Mouse (Mus musculus) liver, adult 2 months (tissue): ENCODE results near the gene Npdc1. TPM values are rescaled to one million over a fixed set of nuclear protein-coding genes. Genes with fewer than 3 reads are reported as not detected.

Experiments
- DNase-seq: peaks from one replicate; pipeline ENCODE4 v3.0.0-alpha.2; 2011; ENCODE audit warnings: low read depth, low spot score; ENCODE audit errors: extremely low read depth
- H3K27ac ChIP-seq: fragments of 200-500 bp; replicated peaks from 2 replicates; pipeline ENCODE4 v1.5.1; 2012; ENCODE audit warnings: low read depth, mild to moderate bottlenecking, control low read depth, inconsistent platforms, low read length; ENCODE audit not compliant: insufficient read depth
- H3K27me3 ChIP-seq: fragments of 200-500 bp; 2 replicates; pipeline ENCODE4 v1.6.1; 2012; ENCODE audit warnings: mild to moderate bottlenecking, moderate library complexity, low read length, inconsistent platforms; ENCODE audit not compliant: control insufficient read depth, insufficient read depth
- H3K36me3 ChIP-seq: fragments of 200-500 bp; 2 replicates; pipeline ENCODE4 v1.6.1; 2012; ENCODE audit warnings: low read length, inconsistent platforms; ENCODE audit not compliant: control insufficient read depth, insufficient read depth
- H3K4me1 ChIP-seq: fragments of 200-500 bp; 2 replicates; pipeline ENCODE4 v1.6.1; 2011; ENCODE audit warnings: low read length; ENCODE audit not compliant: control insufficient read depth, insufficient read depth
- H3K4me3 ChIP-seq: fragments of 200-500 bp; 2 replicates; pipeline ENCODE4 v1.5.1; 2011; ENCODE audit warnings: low read depth, mild to moderate bottlenecking, control low read depth, low read length, moderate library complexity; ENCODE audit not compliant: insufficient read depth
- H3K79me2 ChIP-seq: fragments of 200-500 bp; 2 replicates; pipeline ENCODE4 v1.6.1; 2012; ENCODE audit warnings: inconsistent platforms, mild to moderate bottlenecking, low read length, moderate library complexity; ENCODE audit not compliant: control insufficient read depth, insufficient read depth
- H3K9ac ChIP-seq: fragments of 200-500 bp; 2 replicates; pipeline ENCODE4 v1.6.1; 2012; ENCODE audit warnings: low read depth, mild to moderate bottlenecking, control low read depth, inconsistent platforms, low read length
- CTCF ChIP-seq: fragments of 200-500 bp; IDR thresholded peaks from 2 replicates; pipeline ENCODE4 v1.5.1; 2011; ENCODE audit warnings: low read depth, low read length, control low read depth
- POLR2A ChIP-seq: fragments of 200-500 bp; IDR thresholded peaks from 2 replicates; pipeline ENCODE4 v1.6.1; 2011; ENCODE audit warnings: low read length, control low read depth; ENCODE audit not compliant: insufficient read depth; ENCODE audit errors: extremely low read depth
- WGBS: fragments of 180-500 bp; shearing (Covaris S2); methylation state at CpG from one replicate; pipeline ENCODE4 v1.1.7; 2018; 5-methylcytosine and 5-hydroxymethylcytosine counted together
- polyA plus RNA-seq: library from polyadenylated mRNA; depleted of rRNA; stranded (reverse); fragments of >200 nt; gene quantifications from 2 replicates; pipeline ENCODE4 v1.2.3, GENCODE M21; 2012
- total RNA-seq: library from RNA; depleted of rRNA; stranded (reverse); fragments of >200 nt; gene quantifications from 2 replicates; pipeline ENCODE4 v1.2.3, GENCODE M21; 2014

Gene Npdc1
- total and polyA plus RNA-seq, 2 experiments: 1.7 to 8.9 TPM

- Histone ChIP-seq H3K36me3 (peaks cover 2% of the 10 kb centered on the region; the same call in 1 of the 2 replicates), H3K27me3 (no peaks in the 10 kb centered on the region), H3K9ac (peak within 1 kb of the TSS; percentile 47), H3K79me2 (no peaks in the 10 kb centered on the region), H3K4me3 (peak within 1 kb of the TSS; percentile 60), H3K27ac (peak within 1 kb of the TSS; percentile 37; the same call in 1 of the 2 replicates), H3K4me1 (peaks cover 13% of the 10 kb centered on the region)
- under 1% methylated on average over 13 of the region's 13 CpGs for WGBS
- no peak for TF ChIP-seq CTCF
- TF ChIP-seq POLR2A: 0 out of 2 replicates have a peak, but pooled peaks have one; percentile 30
- peak; percentile 71 for DNase-seq
These were observed 42.7 kb upstream of the Npdc1 start, which contains the start of gene Dpp7 for GRCm38 (mm10) chr2:25356208-25357079. TSS of gene Dpp7 (minus strand) at chr2:25356359.

GRCm38 (mm10) chr2:25359848-25360247 lies 39.3 kb upstream of the Npdc1 start:
- Histone ChIP-seq H3K27ac (peak overlapping the region; percentile 7; the same call in 1 of the 2 replicates), H3K4me3 (no peak overlapping the region), H3K9ac (no peak overlapping the region), H3K4me1 (peaks cover 13% of the 10 kb centered on the region), H3K36me3 (no peaks in the 10 kb centered on the region), H3K79me2 (no peaks in the 10 kb centered on the region), H3K27me3 (no peaks in the 10 kb centered on the region)
- peak; percentile 71 for DNase-seq
- WGBS: 19% methylated on average over 4 of the region's 4 CpGs
- no peak for TF ChIP-seq CTCF
- no peak for TF ChIP-seq POLR2A

GRCm38 (mm10) chr2:25363478-25364178 lies 35.5 kb upstream of the Npdc1 start:
- Histone ChIP-seq H3K9ac (no peak overlapping the region), H3K4me3 (no peak overlapping the region)

GRCm38 (mm10) chr2:25364313-25364712 lies 34.8 kb upstream of the Npdc1 start:
- TF ChIP-seq CTCF: no peak
- no peak for TF ChIP-seq POLR2A
- Histone ChIP-seq H3K79me2 (no peaks in the 10 kb centered on the region), H3K4me1 (peaks cover 2% of the 10 kb centered on the region; the same call in 1 of the 2 replicates), H3K27me3 (no peaks in the 10 kb centered on the region), H3K4me3 (0 out of 2 replicates have a peak overlapping the region, but pooled peaks have one; percentile 86), H3K27ac (no peak overlapping the region), H3K9ac (no peak overlapping the region), H3K36me3 (no peaks in the 10 kb centered on the region)
- no peak for DNase-seq
- WGBS: 94% methylated on average over 4 of the region's 4 CpGs

More at GRCm38 (mm10) chr2:25363478-25364178, 35.5 kb upstream of the Npdc1 start:
- no peaks in the 10 kb centered on the region for H3K27me3 ChIP-seq
- WGBS: 46% methylated on average over 13 of the region's 13 CpGs
- no peaks in the 10 kb centered on the region for H3K79me2 ChIP-seq
- H3K4me1 ChIP-seq: peaks cover 2% of the 10 kb centered on the region; the same call in 1 of the 2 replicates
- H3K27ac ChIP-seq: no peak overlapping the region
- TF ChIP-seq CTCF (no peak), POLR2A (no peak)
- no peak for DNase-seq
- no peaks in the 10 kb centered on the region for H3K36me3 ChIP-seq

- peak overlapping the region; percentile 86 for H3K4me3 ChIP-seq
- H3K27ac ChIP-seq: no peak overlapping the region
- H3K79me2 ChIP-seq: no peaks in the 10 kb centered on the region
- DNase-seq: no peak
- TF ChIP-seq POLR2A (no peak), CTCF (no peak)
- H3K27me3 ChIP-seq: no peaks in the 10 kb centered on the region
- WGBS: 60% methylated on average over 9 of the region's 9 CpGs
- H3K9ac ChIP-seq: peak overlapping the region; percentile 89
- H3K4me1 ChIP-seq: no peaks in the 10 kb centered on the region; the same call in 1 of the 2 replicates
- H3K36me3 ChIP-seq: no peaks in the 10 kb centered on the region
These were observed 34.4 kb upstream of the Npdc1 start for GRCm38 (mm10) chr2:25364761-25365090.
